In genomic region chr14:79451681-79452590, GRCm38 (mm10) we compare ENCODE assay signal across 8 mouse cellular contexts. TPM values are rescaled to one million over a fixed set of nuclear protein-coding genes. Genes with fewer than 3 reads are reported as not detected.
A peak's percentile ranks its signal among the peaks of the same experiment; 100 is the strongest.
DNase-seq lines count a peak whose midpoint lies in the region; ATAC-seq and TF ChIP-seq lines count a peak whose summit lies in the region.
"Not testable (repeated sequence)": the region's sequence is repeated elsewhere in the genome, so short reads cannot be mapped to it uniquely, and the experiment has no call there.

Gene Kbtbd6 (plus strand): TSS chr14:79451835.

- peak within 1 kb of the TSS; percentile 49 for H3K4me3 ChIP-seq in lung, embryonic 14.5 days (ENCODE audit: low read depth, low read length)

- H3K4me2 ChIP-seq in lung, embryonic 14.5 days, result peak within 1 kb of the TSS; percentile 66

- WGBS in lung, embryonic 14.5 days, result 5% methylated on average over 33 of the region's 89 CpGs

- H3K9me3 ChIP-seq in lung, embryonic 14.5 days (ENCODE audit: low read depth, low read length), result not testable (repeated sequence)

- peak; percentile 99 for ATAC-seq in frontal cortex, adult (ENCODE audit: low TSS enrichment)
- peak; percentile 92 to 96 for ATAC-seq in hematopoietic stem cell, adult 5-6 weeks (replicated peaks in 1 of 2; ENCODE audit: insufficient read depth in 1 of 2, low FRiP score in 2 of 2, low TSS enrichment in 1 of 2, low read depth in 1 of 2, poor library complexity in 2 of 2, severe bottlenecking in 2 of 2)
- peak; percentile 93 for ATAC-seq in lung, embryonic 14.5 days (ENCODE audit: insufficient read depth)
- peak; percentile 94 for ATAC-seq in neutrophil, adult 5-6 weeks (ENCODE audit: extremely low read depth, insufficient number of reproducible peaks, low FRiP score, poor library complexity, severe bottlenecking)

- H3K9ac ChIP-seq in lung, embryonic 14.5 days, result peak within 1 kb of the TSS; percentile 60

- DNase-seq in NIH3T3 (ENCODE audit: low read depth), result peak; percentile 66
- peak; percentile 78 for DNase-seq in cerebellum, adult 9-11 months
- peak; percentile 62 to 69 for DNase-seq in layer of hippocampus, adult 8-10 months (ENCODE audit: low spot score in 2 of 2)
- peak; percentile 97 for DNase-seq in lung, embryonic 14.5 days
- peak; percentile 88 for DNase-seq in testis, postnatal 14 days (ENCODE audit: low spot score)

- H3K27ac ChIP-seq in lung, embryonic 14.5 days (ENCODE audit: low read depth), result peak within 1 kb of the TSS; percentile 67; the same call in 1 of the 2 replicates

- H3K27me3 ChIP-seq in lung, embryonic 14.5 days (ENCODE audit: insufficient read depth, low read length), result not testable (repeated sequence)

- not testable (repeated sequence) for H3K4me1 ChIP-seq in lung, embryonic 14.5 days (ENCODE audit: insufficient read depth)

- not testable (repeated sequence) for H3K36me3 ChIP-seq in lung, embryonic 14.5 days (ENCODE audit: insufficient read depth)

- not testable (repeated sequence) for TF ChIP-seq CTCF in lung, embryonic 14.5 days (IDR thresholded peaks at IDR 0.05; ENCODE audit: low read depth)

RNA-seq across cellular contexts. Expression of gene Kbtbd6, which starts in this region (rescaled TPM):
- total RNA-seq in hematopoietic stem cell, adult 5-6 weeks (2017), result 3.5 and 3.6 TPM in 2 replicates
- 1 to 10 TPM in 3 of 4 experiments, under 1 TPM in 1; 0.89 to 1.2 (median 1.1) TPM for total RNA-seq in layer of hippocampus, adult 8-10 months (2022)
- 4.5 and 5.6 TPM in 2 replicates for polyA plus RNA-seq in lung, embryonic 14.5 days (2014; fragmentation: Nextera tagmentation; extraction: Ambion mirVana)
- 0.37 and 0.47 TPM in 2 replicates for total RNA-seq in neutrophil, adult 5-6 weeks (2017)

Comparison
In these comparisons a context has a peak if more than half of its experiments do, and no peak if none do; other contexts are left out.
1. Peak in every context shown above with its lines: DNase-seq, ATAC-seq, H3K4me3 ChIP-seq and H3K27ac ChIP-seq.
2. Peak in ATAC-seq in neutrophil, adult 5-6 weeks; RNA of the gene not detected or under 1 TPM.